15 mouse cellular contexts compared by ENCODE assay signal in genomic region chr2:178192881-178193280, GRCm38 (mm10).
DNase-seq lines count a peak whose midpoint lies in the region; ATAC-seq lines count a peak whose summit lies in the region.
"Had no signal": no experiment of that assay in that cellular context is flagged by ENCODE, and none has a peak within 500 bp of the region (broad histone marks: within the 10 kb centered on the region; RNA-seq: fewer than 3 reads in every experiment).

No protein-coding gene starts in this region.

- peaks cover 38% of the 10 kb centered on the region for H3K4me1 ChIP-seq in heart, embryonic 10.5 days
- H3K4me1 ChIP-seq in kidney, embryonic 15.5 days, result no peaks in the 10 kb centered on the region

- H3K36me3 ChIP-seq in heart, embryonic 10.5 days, result no peaks in the 10 kb centered on the region
- H3K36me3 ChIP-seq in kidney, embryonic 15.5 days, result no peaks in the 10 kb centered on the region
- H3K36me3 ChIP-seq: liver, embryonic 12.5 days had no signal

- 0 out of 2 replicates have a peak overlapping the region, but pooled peaks have one; percentile 16 for H3K27ac ChIP-seq in heart, embryonic 10.5 days
- no peak overlapping the region for H3K27ac ChIP-seq in kidney, embryonic 15.5 days
- H3K27ac ChIP-seq: liver, embryonic 12.5 days; macrophage had no signal

- ATAC-seq in kidney, embryonic 15.5 days (replicated peaks; ENCODE audit: low FRiP score), result no peak
- ATAC-seq in granulocyte monocyte progenitor cell, adult 5-6 weeks (replicated peaks; ENCODE audit: poor library complexity, severe bottlenecking), result no peak
- ATAC-seq: liver, embryonic 12.5 days had no signal

- no peak for DNase-seq in heart, embryonic 10.5 days (ENCODE audit: low spot score)
- DNase-seq in heart, adult 8-10 months (ENCODE audit: low spot score), result no peak
- peak; percentile 65 for DNase-seq in brain, adult 2 months (ENCODE audit: low read depth, low spot score)
- DNase-seq in cerebellum, postnatal 36 days, result peak; percentile 47 to 55
- DNase-seq in layer of hippocampus, postnatal 36 days, result peak; percentile 45 to 50
- no peak for DNase-seq in natural killer cell, adult 2 months (ENCODE audit: low spot score in 2 of 2)
- DNase-seq: adrenal gland, postnatal 36 days; embryo, embryonic 11 days; gastrocnemius, postnatal 14 days; kidney, adult 11 months; thymus, adult 18-20 months had no signal

- peaks cover 5% of the 10 kb centered on the region; the same call in 1 of the 2 replicates for H3K27me3 ChIP-seq in heart, embryonic 10.5 days (ENCODE audit: insufficient read depth, poor library complexity, severe bottlenecking)
- no peaks in the 10 kb centered on the region for H3K27me3 ChIP-seq in kidney, embryonic 15.5 days
- H3K27me3 ChIP-seq: liver, embryonic 12.5 days had no signal

- no peak overlapping the region for H3K9ac ChIP-seq in kidney, embryonic 15.5 days
- H3K9ac ChIP-seq: liver, embryonic 12.5 days had no signal

- H3K9me3 ChIP-seq in heart, embryonic 10.5 days, result no peaks in the 10 kb centered on the region
- no peaks in the 10 kb centered on the region for H3K9me3 ChIP-seq in kidney, embryonic 15.5 days (replicated peaks)
- H3K9me3 ChIP-seq: liver, embryonic 12.5 days had no signal

- 77% methylated on average over 9 of the region's 9 CpGs for WGBS in heart, embryonic 10.5 days
- 51% methylated on average over 9 of the region's 9 CpGs for WGBS in kidney, embryonic 15.5 days

- H3K4me3 ChIP-seq in heart, embryonic 10.5 days, result no peak overlapping the region
- no peak overlapping the region for H3K4me3 ChIP-seq in kidney, embryonic 15.5 days (replicated peaks)
- H3K4me3 ChIP-seq: liver, embryonic 12.5 days had no signal

- H3K4me2 ChIP-seq in kidney, embryonic 15.5 days, result no peak overlapping the region
- H3K4me2 ChIP-seq: liver, embryonic 12.5 days had no signal

Comparison
In these comparisons a context has a peak if more than half of its experiments do, and no peak if none do; other contexts are left out.
1. DNase-seq: peak in brain, adult 2 months (single experiment), cerebellum, postnatal 36 days (2 of 2) and layer of hippocampus, postnatal 36 days (2 of 2); none in heart, embryonic 10.5 days (single experiment), heart, adult 8-10 months (single experiment) and natural killer cell, adult 2 months (0 of 2).